Mouse (Mus musculus) kidney, embryonic 14.5 days (tissue): Measurements from ENCODE around the gene Stk32b. TPM values are rescaled to one million over a fixed set of nuclear protein-coding genes. Genes with fewer than 3 reads are reported as not detected.
A peak's percentile ranks its signal among the peaks of the same experiment; 100 is the strongest.

Experiments
- ATAC-seq: fragments of 200-750 bp; cut with Nextera tagmentation; 2 replicates; pipeline ENCODE4 v1.8.0; 2017; ENCODE audit warnings: moderate number of reproducible peaks, mild to moderate bottlenecking, moderate TSS enrichment, moderate library complexity; ENCODE audit not compliant: low FRiP score, low TSS enrichment
- H3K27ac ChIP-seq: fragments of 300-500 bp; sonication (generic); 2 replicates; pipeline ENCODE4 v1.5.1; 2014; ENCODE audit warnings: low read depth, mild to moderate bottlenecking, low read length, moderate library complexity, mixed read lengths
- H3K27me3 ChIP-seq: fragments of 300-500 bp; sonication (generic); 2 replicates; pipeline ENCODE4 v1.6.1; 2014; ENCODE audit warnings: mild to moderate bottlenecking, low read length; ENCODE audit not compliant: control insufficient read depth, insufficient read depth
- H3K36me3 ChIP-seq: fragments of 300-500 bp; sonication (generic); 2 replicates; pipeline ENCODE4 v1.6.1; 2014; ENCODE audit warnings: low read length, mixed read lengths; ENCODE audit not compliant: control insufficient read depth, insufficient read depth
- H3K4me1 ChIP-seq: fragments of 300-500 bp; sonication (generic); 2 replicates; pipeline ENCODE4 v1.6.1; 2014; ENCODE audit warnings: low read length, mixed read lengths; ENCODE audit not compliant: control insufficient read depth, insufficient read depth
- H3K4me2 ChIP-seq: fragments of 300-500 bp; sonication (generic); replicated peaks from 2 replicates; pipeline ENCODE4 v1.6.1; 2014; ENCODE audit warnings: low read depth, mild to moderate bottlenecking, low read length
- H3K4me3 ChIP-seq: fragments of 300-500 bp; sonication (generic); 2 replicates; pipeline ENCODE4 v1.5.1; 2014; ENCODE audit warnings: mild to moderate bottlenecking, low read length
- H3K9ac ChIP-seq: fragments of 300-500 bp; sonication (generic); 2 replicates; pipeline ENCODE4 v1.6.1; 2014; ENCODE audit warnings: low read depth, mild to moderate bottlenecking, low read length, moderate library complexity
- H3K9me3 ChIP-seq: fragments of 300-500 bp; sonication (generic); 2 replicates; pipeline ENCODE4 v1.6.1; 2016; ENCODE audit warnings: low read length; ENCODE audit not compliant: control insufficient read depth
- WGBS: fragments of 180-500 bp; shearing (Covaris S2); extraction: QIAGEN DNeasy Blood & Tissue Kit; methylation state at CpG from one replicate; pipeline ENCODE4 v1.1.7; 2014; 5-methylcytosine and 5-hydroxymethylcytosine counted together
- polyA plus RNA-seq: library from polyadenylated mRNA; unstranded; fragments of >200 nt; fragmentation: Nextera tagmentation; extraction: Ambion mirVana; gene quantifications from 2 replicates; pipeline ENCODE4 v1.2.1, GENCODE M21; 2014

Stk32b gene
- 0.84 and 3.7 TPM in 2 replicates for polyA plus RNA-seq

DNA sequence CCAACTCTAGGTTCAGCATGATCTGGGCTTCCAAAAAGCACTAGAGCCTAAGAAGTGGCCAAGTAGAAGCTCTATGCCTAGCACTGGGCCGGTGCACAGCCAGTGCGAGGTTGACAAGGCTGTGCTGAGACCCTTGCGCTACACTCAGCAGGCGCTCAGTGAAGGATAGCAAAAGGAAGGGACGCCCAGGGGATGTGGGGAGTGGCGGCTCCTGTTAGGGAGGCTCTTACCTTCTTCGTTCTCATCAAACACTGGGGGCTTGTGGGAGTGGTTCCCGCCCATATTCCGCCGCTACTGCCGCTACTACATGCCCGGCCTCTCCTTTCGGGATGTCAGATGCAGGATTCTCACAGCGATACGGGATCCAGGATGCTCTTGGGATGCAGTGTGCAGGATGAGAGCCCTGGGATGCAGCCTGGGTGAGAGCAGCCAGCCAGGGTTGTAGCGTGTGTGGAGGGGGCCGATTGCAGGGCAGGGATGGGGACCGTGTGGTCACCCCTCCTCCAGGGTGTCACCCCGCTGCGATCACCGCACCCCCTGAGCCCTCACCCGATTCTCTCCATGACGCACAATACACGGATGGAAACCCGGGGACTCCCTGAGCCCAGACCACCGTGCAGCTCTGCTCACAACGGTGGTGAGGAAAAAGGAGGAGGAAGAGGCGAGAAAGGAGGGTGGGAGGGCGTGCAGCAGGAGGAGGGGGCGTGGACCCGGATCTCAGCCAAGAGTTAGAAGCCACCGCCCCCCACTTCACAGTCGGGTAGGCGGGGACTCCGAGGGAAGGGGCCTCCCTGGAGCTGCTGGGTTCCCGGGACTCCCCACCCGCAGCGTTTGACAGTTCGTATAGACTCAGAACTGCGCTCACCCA lies at the start of gene Stk32b:
Gene Stk32b (minus strand): TSS at position 667 of the 868 bp plus-strand sequence.
- no peak within 1 kb of the TSS for H3K27ac ChIP-seq
- H3K4me2 ChIP-seq, result peak within 1 kb of the TSS; percentile 78
- under 1% methylated on average over 40 of the region's 40 CpGs for WGBS
- H3K9ac ChIP-seq, result peak within 1 kb of the TSS; percentile 42; the same call in 1 of the 2 replicates
- 0 out of 2 replicates have a peak, but pooled peaks cover 3% of the 10 kb centered on the region for H3K9me3 ChIP-seq
- peak; percentile 89 for ATAC-seq
- H3K27me3 ChIP-seq, result peaks cover 20% of the 10 kb centered on the region
- no peaks in the 10 kb centered on the region for H3K4me1 ChIP-seq
- peak within 1 kb of the TSS; percentile 42 for H3K4me3 ChIP-seq
- no peaks in the 10 kb centered on the region for H3K36me3 ChIP-seq

DNA sequence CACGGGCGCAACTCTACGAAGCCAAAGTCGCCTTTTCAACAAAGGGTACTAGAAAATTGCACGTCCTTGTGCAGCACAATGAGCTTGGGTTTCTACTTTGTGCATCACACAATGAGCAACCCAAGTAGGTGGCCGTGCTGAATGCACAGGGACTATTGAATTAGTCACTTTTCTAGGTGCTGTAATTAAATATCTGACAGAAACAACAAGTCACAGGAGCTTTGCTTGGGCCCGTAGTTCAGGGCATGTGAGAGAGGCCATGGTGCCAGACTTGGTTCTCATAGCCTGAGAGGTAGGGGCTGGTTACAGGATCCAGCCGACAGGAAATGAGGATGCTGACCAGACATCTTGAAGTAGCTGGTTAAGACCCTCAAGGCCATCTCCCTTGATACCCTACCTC lies 48.9 kb upstream of the Stk32b start:
- ATAC-seq, result peak; percentile 55
- 41% methylated on average over 8 of the region's 8 CpGs for WGBS
- no peaks in the 10 kb centered on the region for H3K9me3 ChIP-seq
- H3K27ac ChIP-seq, result no peak overlapping the region
- H3K4me3 ChIP-seq, result no peak overlapping the region
- no peak overlapping the region for H3K9ac ChIP-seq
- no peak overlapping the region for H3K4me2 ChIP-seq
- no peaks in the 10 kb centered on the region for H3K27me3 ChIP-seq
- peaks cover 8% of the 10 kb centered on the region for H3K4me1 ChIP-seq
- no peaks in the 10 kb centered on the region for H3K36me3 ChIP-seq

DNA sequence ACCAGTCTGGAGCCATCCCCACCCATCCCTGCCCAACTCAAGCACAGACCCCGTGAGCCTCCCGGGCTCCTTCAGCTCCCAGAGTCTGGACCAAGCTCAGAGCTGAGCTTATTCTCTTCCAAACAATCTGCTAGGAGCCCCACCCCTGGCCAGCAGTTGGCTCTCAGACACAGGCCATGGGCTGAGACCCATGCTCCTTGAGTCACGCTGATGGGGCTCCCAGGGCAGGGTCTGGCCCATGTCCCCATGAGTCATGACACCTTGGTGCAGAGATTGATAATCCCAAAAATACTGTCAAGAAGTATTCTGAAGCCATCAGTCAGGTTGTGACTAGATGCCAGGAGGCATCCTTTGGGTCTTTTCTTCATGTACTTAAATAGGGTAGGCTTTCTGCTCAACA lies 45.1 kb upstream of the Stk32b start:
- WGBS, result 95% methylated on average over 3 of the region's 3 CpGs
- Histone ChIP-seq H3K36me3 (no peaks in the 10 kb centered on the region), H3K9ac (no peak overlapping the region), H3K27me3 (no peaks in the 10 kb centered on the region), H3K4me2 (no peak overlapping the region), H3K4me1 (peaks cover 8% of the 10 kb centered on the region), H3K9me3 (no peaks in the 10 kb centered on the region), H3K27ac (no peak overlapping the region), H3K4me3 (no peak overlapping the region)
- no peak for ATAC-seq

DNA sequence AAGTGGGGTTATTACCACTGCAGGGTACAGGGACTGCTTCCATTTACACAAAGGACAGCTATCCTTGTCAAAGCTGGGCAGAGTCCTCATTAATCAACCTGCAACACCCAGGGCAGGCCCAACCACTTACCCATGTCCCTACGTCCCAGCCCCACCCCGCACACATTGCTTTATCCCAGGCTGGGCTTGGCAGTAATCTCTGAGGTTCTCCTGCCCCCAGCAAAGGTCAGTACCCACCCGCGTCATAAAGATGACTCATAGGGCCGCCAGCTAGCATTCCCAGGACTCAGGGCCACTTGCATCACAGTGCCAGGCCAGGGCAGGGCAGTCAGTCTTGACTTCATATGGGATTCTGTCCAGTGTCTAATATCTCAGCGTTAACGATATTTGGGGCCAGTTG lies 36.4 kb upstream of the Stk32b start:
- no peaks in the 10 kb centered on the region for H3K9me3 ChIP-seq
- no peak overlapping the region for H3K4me3 ChIP-seq
- H3K4me2 ChIP-seq, result no peak overlapping the region
- H3K36me3 ChIP-seq, result no peaks in the 10 kb centered on the region
- no peaks in the 10 kb centered on the region for H3K27me3 ChIP-seq
- no peak overlapping the region for H3K9ac ChIP-seq
- H3K4me1 ChIP-seq, result no peaks in the 10 kb centered on the region
- H3K27ac ChIP-seq, result no peak overlapping the region
- WGBS, result 70% methylated on average over 7 of the region's 7 CpGs
- ATAC-seq, result no peak

DNA sequence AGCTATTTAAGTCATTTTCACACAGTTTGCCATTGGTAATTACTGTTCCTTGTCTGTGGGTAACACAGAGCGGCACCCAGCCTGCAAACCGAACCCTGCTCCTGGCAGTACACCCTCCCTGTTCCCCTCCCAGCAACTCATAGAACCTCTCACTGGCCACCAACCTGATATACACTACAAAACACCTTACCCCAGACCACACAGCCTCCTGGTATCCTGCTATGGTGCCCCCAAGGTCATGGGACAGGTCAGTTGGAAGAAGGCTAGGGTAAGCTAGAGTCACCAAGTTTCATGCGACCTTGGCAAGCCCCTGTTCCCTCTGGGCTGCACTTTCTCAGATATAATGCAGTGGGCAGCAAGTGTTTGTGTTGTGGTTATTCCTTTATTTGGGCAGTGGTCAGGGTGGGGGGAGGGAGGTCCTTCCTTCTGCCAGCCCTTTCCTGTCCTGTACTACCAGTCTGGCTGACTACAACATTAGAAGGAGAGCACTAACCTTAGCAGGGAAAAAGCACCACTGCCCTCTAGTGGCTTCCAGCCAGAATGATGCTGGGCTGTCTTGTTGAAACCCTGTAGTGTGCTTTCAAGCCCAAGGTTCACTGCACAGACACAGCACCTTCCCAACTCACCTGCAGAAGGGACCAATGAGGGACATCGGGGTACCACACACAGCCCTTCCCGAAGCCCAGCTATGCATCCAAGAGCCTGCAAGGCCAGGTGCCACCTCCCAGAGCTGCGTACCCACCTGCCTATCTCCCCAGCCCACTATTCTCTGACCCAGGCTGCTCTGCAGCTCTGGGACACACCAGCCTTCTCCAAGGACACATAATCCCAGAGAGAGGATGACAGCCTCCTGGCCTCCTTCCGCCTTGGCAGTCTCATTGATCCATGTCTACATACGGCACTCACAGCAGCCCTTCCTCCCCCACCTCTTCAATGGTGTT lies 35.3 kb upstream of the Stk32b start:
- Histone ChIP-seq H3K9me3 (no peaks in the 10 kb centered on the region), H3K4me1 (no peaks in the 10 kb centered on the region), H3K4me3 (no peak overlapping the region), H3K27ac (no peak overlapping the region), H3K4me2 (no peak overlapping the region), H3K9ac (no peak overlapping the region), H3K36me3 (no peaks in the 10 kb centered on the region), H3K27me3 (no peaks in the 10 kb centered on the region)
- WGBS, result 63% methylated on average over 8 of the region's 8 CpGs
- ATAC-seq, result peak; percentile 78

DNA sequence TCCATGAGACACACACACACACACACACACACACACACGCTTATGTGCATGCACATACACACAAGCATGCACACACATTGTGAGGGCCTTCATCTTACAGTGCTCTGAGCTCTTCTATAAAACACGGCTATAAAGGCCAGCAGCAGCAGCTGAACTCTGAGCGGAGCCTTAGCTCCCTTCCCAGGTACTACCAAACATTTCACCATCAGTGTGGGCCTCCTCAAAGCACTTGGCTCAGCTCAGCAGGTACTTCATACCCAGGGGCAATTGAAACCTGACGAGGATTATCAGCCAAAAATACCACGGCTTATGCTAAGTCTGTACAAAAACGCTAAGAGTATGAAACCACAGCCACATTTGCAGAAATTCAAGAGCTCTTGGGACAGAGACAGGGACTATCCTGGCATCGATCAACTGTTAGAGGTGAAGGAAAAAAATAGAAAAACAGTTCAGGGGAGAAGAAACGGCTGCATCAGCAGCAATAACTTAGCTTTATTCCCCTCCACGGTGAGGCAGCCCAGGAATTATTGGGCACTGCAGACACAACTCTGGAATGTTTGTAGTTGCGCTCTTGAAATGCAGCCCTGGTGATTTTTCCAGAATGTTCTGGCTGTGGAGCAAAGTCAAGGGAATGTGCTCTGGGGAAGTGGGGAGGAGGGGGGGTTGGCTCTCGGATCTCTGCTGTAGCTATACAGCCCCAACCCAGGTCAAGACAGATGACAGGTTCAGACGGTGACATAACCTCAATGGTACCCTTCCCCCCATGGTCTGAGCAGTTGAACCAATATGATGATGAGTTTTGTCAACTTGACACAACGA lies 27.1 kb upstream of the Stk32b start:
- no peaks in the 10 kb centered on the region for H3K36me3 ChIP-seq
- peaks cover 3% of the 10 kb centered on the region; the same call in 1 of the 2 replicates for H3K9me3 ChIP-seq
- H3K9ac ChIP-seq, result no peak overlapping the region
- no peaks in the 10 kb centered on the region for H3K27me3 ChIP-seq
- H3K4me1 ChIP-seq, result no peaks in the 10 kb centered on the region
- H3K4me3 ChIP-seq, result no peak overlapping the region
- 79% methylated on average over 13 of the region's 13 CpGs for WGBS
- ATAC-seq, result no peak
- H3K4me2 ChIP-seq, result no peak overlapping the region
- no peak overlapping the region for H3K27ac ChIP-seq

DNA sequence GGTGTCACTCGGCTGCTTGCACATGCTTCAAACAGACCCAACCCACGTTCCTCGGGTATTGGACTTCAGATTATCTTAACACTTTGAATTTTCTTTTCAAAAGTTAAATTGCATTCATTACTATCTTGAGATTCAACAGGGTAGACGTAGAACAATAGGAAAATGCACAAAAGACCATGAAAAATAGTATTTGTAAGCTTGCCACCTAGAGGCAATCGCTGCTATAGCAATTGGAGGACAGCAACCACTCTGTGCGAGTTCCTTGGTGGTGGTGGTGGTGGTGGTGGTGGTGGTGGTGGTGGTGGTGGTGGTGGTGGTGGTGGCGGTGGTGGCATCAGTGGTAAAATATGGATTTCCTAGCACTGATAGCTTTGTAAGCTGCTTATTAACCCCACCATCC lies 19.2 kb upstream of the Stk32b start:
- H3K9me3 ChIP-seq, result no peaks in the 10 kb centered on the region
- no peaks in the 10 kb centered on the region for H3K27me3 ChIP-seq
- no peak overlapping the region for H3K4me3 ChIP-seq
- H3K4me2 ChIP-seq, result no peak overlapping the region
- no peak overlapping the region for H3K9ac ChIP-seq
- no peaks in the 10 kb centered on the region for H3K4me1 ChIP-seq
- H3K27ac ChIP-seq, result no peak overlapping the region
- no peak for ATAC-seq
- WGBS, result 65% methylated on average over 7 of the region's 7 CpGs
- no peaks in the 10 kb centered on the region for H3K36me3 ChIP-seq

DNA sequence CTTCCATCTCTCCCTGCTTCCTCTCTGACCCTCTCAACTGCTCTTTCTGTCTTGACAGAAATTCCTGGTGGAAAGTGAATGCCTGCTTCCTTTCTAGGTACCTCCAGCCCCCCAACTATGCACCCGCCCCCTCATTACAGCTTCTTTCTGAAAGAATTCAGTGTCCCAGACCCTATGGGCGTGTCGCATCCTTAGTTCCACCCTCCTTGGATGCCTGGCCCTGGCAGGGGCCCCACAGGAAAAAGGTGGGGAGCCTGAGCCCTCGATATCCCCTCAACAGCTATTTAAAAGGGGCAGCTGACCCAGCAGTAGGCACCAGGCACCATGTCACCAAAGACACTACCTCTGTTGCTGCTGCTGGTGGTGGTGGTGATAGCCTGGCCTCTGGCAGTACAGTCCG lies 18.3 kb upstream of the Stk32b start, which contains the start of gene Cytl1:
Gene Cytl1 (plus strand): TSS at position 296 of the 400 bp plus-strand sequence.
- H3K4me3 ChIP-seq, result no peak within 1 kb of the TSS
- 35% methylated on average over 5 of the region's 5 CpGs for WGBS
- no peaks in the 10 kb centered on the region for H3K27me3 ChIP-seq
- H3K4me1 ChIP-seq, result no peaks in the 10 kb centered on the region
- H3K9ac ChIP-seq, result no peak within 1 kb of the TSS
- no peak within 1 kb of the TSS for H3K27ac ChIP-seq
- no peaks in the 10 kb centered on the region for H3K9me3 ChIP-seq
- no peak for ATAC-seq
- H3K36me3 ChIP-seq, result no peaks in the 10 kb centered on the region
- no peak within 1 kb of the TSS for H3K4me2 ChIP-seq
